Comparison of ENCODE assay signal across 4 mouse cellular contexts in the genomic region with DNA sequence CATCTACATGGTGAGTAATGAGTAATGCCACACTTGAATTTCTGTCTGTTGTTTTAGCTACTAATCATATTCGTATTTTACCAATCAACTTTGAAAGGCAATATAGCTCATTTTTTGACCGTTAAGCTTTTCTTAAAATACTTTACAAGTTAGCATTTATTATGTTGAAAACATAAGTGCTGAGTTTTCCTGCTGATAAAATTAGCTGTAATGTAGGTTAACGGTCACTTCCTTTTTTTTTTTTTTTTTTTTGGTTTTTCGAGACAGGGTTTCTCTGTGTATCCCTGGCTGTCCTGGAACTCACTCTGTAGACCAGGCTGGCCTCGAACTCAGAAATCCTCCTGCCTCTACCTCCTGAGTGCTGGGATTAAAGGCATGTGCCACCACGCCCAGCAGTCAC. TPM values are rescaled to one million over a fixed set of nuclear protein-coding genes. Genes with fewer than 3 reads are reported as not detected.
"Had no signal": no experiment of that assay in that cellular context is flagged by ENCODE, and none has a peak within 500 bp of the region (broad histone marks: within the 10 kb centered on the region; RNA-seq: fewer than 3 reads in every experiment).

No protein-coding gene starts in this region.

RNA-seq across cellular contexts. Expression of a gene that starts 59.0 kb away (rescaled TPM):
- total RNA-seq: heart, postnatal 10 days; heart, postnatal 25 days; heart, postnatal 36 days had no signal
- polyA plus RNA-seq: heart, postnatal 0 days had no signal
